Mouse (Mus musculus): ENCODE measurements around the gene Spcs3. TPM values are rescaled to one million over a fixed set of nuclear protein-coding genes. Genes with fewer than 3 reads are reported as not detected.

Spcs3 gene
- 36.6 TPM for polyA plus RNA-seq (2014; fragmentation: Illumina TruSeq; extraction: RNeasy Lipid Tissue Mini Kit (QIAGEN cat#74804); ENCODE audit: insufficient read depth, low read depth, low replicate concordance)

GRCm38 (mm10) chr8:54529382-54530296 lies at the start of gene Spcs3, which contains the start of gene Asb5:
Gene Spcs3, minus strand, starts transcription at chr8:54529998.
Gene Asb5, plus strand, starts transcription at chr8:54529580.

Other genes starting within 250 kb of the Spcs3 start
- 0.39 TPM for gene Asb5, start 418 bp downstream of the Spcs3 start, polyA plus RNA-seq (2014; fragmentation: Illumina TruSeq; extraction: RNeasy Lipid Tissue Mini Kit (QIAGEN cat#74804); ENCODE audit: insufficient read depth, low read depth, low replicate concordance)
- not detected for gene Spata4, start 70.8 kb upstream of the Spcs3 start, polyA plus RNA-seq (2014; fragmentation: Illumina TruSeq; extraction: RNeasy Lipid Tissue Mini Kit (QIAGEN cat#74804); ENCODE audit: insufficient read depth, low read depth, low replicate concordance)

All from lung, adult 10 weeks (tissue).